Mouse (Mus musculus): ENCODE data around the gene Cdc5l. TPM values are rescaled to one million over a fixed set of nuclear protein-coding genes. Genes with fewer than 3 reads are reported as not detected.

The Cdc5l gene
- total RNA-seq (2023), result 10 to 100 TPM; 77.3 to 78.2 TPM

DNA sequence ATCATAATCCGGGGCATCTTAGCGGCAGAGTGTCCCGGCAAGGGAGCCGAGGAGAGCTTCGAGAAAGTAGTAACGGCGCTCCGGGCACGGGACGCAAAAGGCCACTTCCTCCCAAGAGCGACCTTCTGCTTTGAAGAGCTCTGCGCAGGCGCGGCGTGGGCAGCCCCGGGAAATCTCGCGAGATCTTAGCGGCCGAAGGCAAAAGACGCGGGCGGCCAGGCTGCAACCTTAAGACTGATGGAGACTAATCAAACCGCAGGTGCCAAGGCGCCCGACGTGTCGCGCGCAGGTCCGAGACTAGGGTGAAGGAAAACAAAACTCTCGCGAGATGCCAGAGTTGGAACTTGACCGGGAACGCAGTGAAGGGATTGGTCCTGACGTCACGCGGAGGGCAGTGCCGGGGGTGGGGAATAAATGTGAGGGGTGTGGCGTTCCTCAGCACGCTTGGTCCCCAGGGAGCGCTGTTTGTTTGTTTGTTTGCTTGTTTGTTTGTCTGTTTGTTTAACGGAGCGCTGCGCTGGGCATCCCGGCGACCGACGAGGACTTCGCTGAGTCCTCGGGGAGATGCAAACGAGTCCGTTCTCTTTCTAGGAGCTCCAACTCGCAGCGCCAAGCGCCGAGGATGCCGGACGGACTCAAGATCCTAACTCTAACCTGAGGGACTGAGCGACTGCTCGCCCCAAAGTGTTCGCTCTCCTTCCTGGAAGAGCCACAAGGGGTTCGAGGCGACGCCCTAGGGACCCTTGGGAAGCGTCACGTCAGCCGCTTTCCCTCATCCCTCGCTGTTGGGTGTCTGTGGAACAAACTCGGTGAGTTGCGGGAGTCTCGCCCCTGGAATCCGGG, at the start of gene Cdc5l:
Gene Cdc5l, minus strand, starts transcription at position 319 of the 843 bp plus-strand sequence.

DNA sequence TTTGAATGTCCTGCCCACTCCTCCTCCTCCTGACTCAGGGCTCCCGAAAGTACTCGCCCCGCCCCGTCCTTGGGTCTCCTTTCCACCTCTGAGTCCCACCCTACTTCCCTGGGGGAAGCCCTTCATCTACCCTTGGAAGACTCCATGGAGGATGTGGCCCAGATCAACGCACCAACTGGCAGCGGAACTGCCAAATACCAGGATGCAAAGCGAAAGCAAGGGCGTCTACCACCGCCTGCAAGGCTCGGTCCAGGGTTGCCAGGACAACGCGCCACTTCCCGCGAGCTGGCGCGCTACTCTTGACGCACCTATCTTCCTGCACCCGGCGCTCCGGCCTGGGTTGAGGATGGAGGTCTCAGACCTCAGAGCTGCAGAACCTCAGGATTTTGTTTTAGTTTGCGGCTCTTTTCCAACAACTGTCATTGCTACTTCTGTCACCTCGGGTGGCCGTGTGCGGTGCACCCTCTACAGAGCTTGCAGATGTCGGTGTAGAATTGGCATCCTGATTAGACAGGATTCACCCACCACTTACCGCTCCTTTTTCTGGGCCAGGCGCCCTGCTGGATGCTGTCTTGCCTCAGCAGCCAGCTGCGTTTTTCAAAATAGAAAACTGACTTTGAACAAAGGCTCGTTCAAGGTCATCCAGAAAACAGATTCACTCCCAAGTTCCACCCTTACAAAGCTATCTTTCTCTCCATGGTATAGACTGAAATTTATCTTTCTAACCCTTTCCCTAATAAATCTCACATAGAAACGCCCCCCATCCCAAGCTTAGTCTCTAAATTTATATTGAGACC, 41.3 kb upstream of the Cdc5l start, which contains the start of gene Spats1:
Gene Spats1, minus strand, starts transcription at position 747 of the 797 bp plus-strand sequence.

Other genes starting within 250 kb of the Cdc5l start
- gene Spats1, start 41.7 kb upstream of the Cdc5l start, total RNA-seq (2023), result not detected
- 1 to 10 TPM; 8.9 TPM for gene Aars2, start 73.1 kb upstream of the Cdc5l start, total RNA-seq (2023)
- not detected for gene Tcte1, start 89.7 kb upstream of the Cdc5l start, total RNA-seq (2023)
- gene Tmem151b, start 115.9 kb upstream of the Cdc5l start, total RNA-seq (2023), result under 1 TPM; 0.09 to 0.18 TPM
- gene Nfkbie, start 122.0 kb upstream of the Cdc5l start, total RNA-seq (2023), result 100 to 1,000 TPM; 172 to 190 TPM
- 10 to 100 TPM; 74.0 to 90.3 TPM for gene Slc35b2, start 130.1 kb upstream of the Cdc5l start, total RNA-seq (2023)
- gene Hsp90ab1, start 139.5 kb upstream of the Cdc5l start, total RNA-seq (2023), result 100 to 1,000 TPM; 744 to 768 TPM
- gene Slc29a1, start 165.9 kb upstream of the Cdc5l start, total RNA-seq (2023), result 100 to 1,000 TPM; 103 to 113 TPM
- gene Mymx, start 168.4 kb upstream of the Cdc5l start, total RNA-seq (2023), result not detected
- 1 to 10 TPM; 1.2 to 2.0 TPM for gene Capn11, start 225.6 kb upstream of the Cdc5l start, total RNA-seq (2023)

Data from monocyte, adult 59 days (primary cell).